Mouse (Mus musculus) small intestine, adult 10 weeks (tissue): ENCODE data around the gene Ltb4r2. TPM values are rescaled to one million over a fixed set of nuclear protein-coding genes. Genes with fewer than 3 reads are reported as not detected.

Source experiments
- polyA plus RNA-seq: library from polyadenylated mRNA; stranded (reverse); fragments of 350-450 nt; fragmentation: Illumina TruSeq; extraction: RNeasy Lipid Tissue Mini Kit (QIAGEN cat#74804); gene quantifications from one replicate; pipeline ENCODE4 v1.2.3, GENCODE M21; 2014; ENCODE audit warnings: low replicate concordance

Ltb4r2 gene
- 3.6 TPM for polyA plus RNA-seq

GRCm38 (mm10) chr14:55761163-55761562, at the start of gene Ltb4r2:
TSS of gene Ltb4r2 (plus strand) at chr14:55761428.

GRCm38 (mm10) chr14:55713729-55714122, 47.5 kb upstream of the Ltb4r2 start, which contains the start of gene Tgm1:
TSS of gene Tgm1 (minus strand) at chr14:55713926.

GRCm38 (mm10) chr14:55721700-55722437, 39.4 kb upstream of the Ltb4r2 start, which contains the start of gene Rabggta:
TSS of gene Rabggta (minus strand) at chr14:55722263.

GRCm38 (mm10) chr14:55745180-55745860, 15.9 kb upstream of the Ltb4r2 start, which contains the start of the genes Dhrs1 and Nop9:
TSS of gene Dhrs1 (minus strand) at chr14:55745690.
TSS of gene Nop9 (plus strand) at chr14:55745693.

GRCm38 (mm10) chr14:55758363-55758784, 2.9 kb upstream of the Ltb4r2 start, which contains the start of gene Cideb:
TSS of gene Cideb (minus strand) at chr14:55758458.

GRCm38 (mm10) chr14:55765696-55766095, 4.5 kb downstream of the Ltb4r2 start, which contains the start of gene Ltb4r1:
TSS of gene Ltb4r1 (plus strand) at chr14:55765962.

GRCm38 (mm10) chr14:55783958-55784235, 22.7 kb downstream of the Ltb4r2 start, which contains the start of gene Adcy4:
TSS of gene Adcy4 (minus strand) at chr14:55784095.

GRCm38 (mm10) chr14:55788256-55789050, 27.2 kb downstream of the Ltb4r2 start, which contains the start of gene Ripk3:
TSS of gene Ripk3 (minus strand) at chr14:55788865.

Other genes starting within 250 kb of the Ltb4r2 start
- gene Nrl, start 236.4 kb upstream of the Ltb4r2 start, polyA plus RNA-seq, result not detected
- gene Pck2, start 221.2 kb upstream of the Ltb4r2 start, polyA plus RNA-seq, result 3.2 TPM
- gene Dcaf11, start 201.4 kb upstream of the Ltb4r2 start, polyA plus RNA-seq, result 15.6 TPM
- not detected for gene A730061H03Rik, start 201.0 kb upstream of the Ltb4r2 start, polyA plus RNA-seq
- not detected for gene Fitm1, start 185.8 kb upstream of the Ltb4r2 start, polyA plus RNA-seq
- gene Psme1, start 183.3 kb upstream of the Ltb4r2 start, polyA plus RNA-seq, result 223 TPM
- 10.6 TPM for gene Emc9, start 176.1 kb upstream of the Ltb4r2 start, polyA plus RNA-seq
- 276 TPM for gene Psme2, start 170.3 kb upstream of the Ltb4r2 start, polyA plus RNA-seq
- gene Rnf31, start 169.7 kb upstream of the Ltb4r2 start, polyA plus RNA-seq, result 4.8 TPM
- gene Irf9, start 157.9 kb upstream of the Ltb4r2 start, polyA plus RNA-seq, result 60.3 TPM
- 2.0 TPM for gene Rec8, start 143.4 kb upstream of the Ltb4r2 start, polyA plus RNA-seq
- gene Ipo4, start 125.5 kb upstream of the Ltb4r2 start, polyA plus RNA-seq, result 1.1 TPM
- 0.89 TPM for gene Gm49378, start 123.5 kb upstream of the Ltb4r2 start, polyA plus RNA-seq
- 46.5 TPM for gene Tm9sf1, start 117.6 kb upstream of the Ltb4r2 start, polyA plus RNA-seq
- not detected for gene Tssk4, start 111.2 kb upstream of the Ltb4r2 start, polyA plus RNA-seq
- gene Mdp1, start 100.9 kb upstream of the Ltb4r2 start, polyA plus RNA-seq, result 29.1 TPM
- 19.7 TPM for gene Gmpr2, start 89.5 kb upstream of the Ltb4r2 start, polyA plus RNA-seq
- 16.8 TPM for gene Nedd8, start 89.3 kb upstream of the Ltb4r2 start, polyA plus RNA-seq
- 15.6 TPM for gene Tinf2, start 79.6 kb upstream of the Ltb4r2 start, polyA plus RNA-seq
- gene Tgm1, start 47.5 kb upstream of the Ltb4r2 start, polyA plus RNA-seq, result not detected
- 0.33 TPM for gene Rabggta, start 39.2 kb upstream of the Ltb4r2 start, polyA plus RNA-seq
- gene Dhrs1, start 15.7 kb upstream of the Ltb4r2 start, polyA plus RNA-seq, result 110 TPM
- gene Nop9, start 15.7 kb upstream of the Ltb4r2 start, polyA plus RNA-seq, result 4.2 TPM
- gene Cideb, start 3.0 kb upstream of the Ltb4r2 start, polyA plus RNA-seq, result 9.8 TPM
- not detected for gene Ltb4r1, start 4.5 kb downstream of the Ltb4r2 start, polyA plus RNA-seq
- 0.15 TPM for gene Adcy4, start 22.7 kb downstream of the Ltb4r2 start, polyA plus RNA-seq
- gene Ripk3, start 27.4 kb downstream of the Ltb4r2 start, polyA plus RNA-seq, result 1.9 TPM
- 0.52 TPM for gene Nfatc4, start 61.7 kb downstream of the Ltb4r2 start, polyA plus RNA-seq
- 0.15 TPM for gene Nynrin, start 92.6 kb downstream of the Ltb4r2 start, polyA plus RNA-seq
- 0.15 TPM for gene Cbln3, start 123.0 kb downstream of the Ltb4r2 start, polyA plus RNA-seq
- gene Khnyn, start 123.5 kb downstream of the Ltb4r2 start, polyA plus RNA-seq, result 37.8 TPM
- 7.4 TPM for gene Sdr39u1, start 138.9 kb downstream of the Ltb4r2 start, polyA plus RNA-seq
- gene Cma1, start 183.2 kb downstream of the Ltb4r2 start, polyA plus RNA-seq, result not detected
- not detected for gene Cma2, start 189.6 kb downstream of the Ltb4r2 start, polyA plus RNA-seq